Mouse (Mus musculus) hindbrain, embryonic 15.5 days (tissue): ENCODE results near the gene Plxna1. TPM values are rescaled to one million over a fixed set of nuclear protein-coding genes. Genes with fewer than 3 reads are reported as not detected.

ENCODE experiments used
- ATAC-seq: fragments of 200-750 bp; cut with Nextera tagmentation; 2 replicates; pipeline ENCODE4 v1.8.0; 2017; ENCODE audit warnings: low read depth, moderate number of reproducible peaks, moderate TSS enrichment; ENCODE audit not compliant: low FRiP score
- H3K27ac ChIP-seq: fragments of 300-500 bp; sonication (generic); replicated peaks from 2 replicates; pipeline ENCODE4 v1.5.1; 2015; ENCODE audit warnings: mild to moderate bottlenecking, inconsistent platforms
- H3K27me3 ChIP-seq: fragments of 300-500 bp; sonication (generic); 2 replicates; pipeline ENCODE4 v1.6.1; 2015; ENCODE audit warnings: control low read depth, inconsistent platforms
- H3K36me3 ChIP-seq: fragments of 300-500 bp; sonication (generic); 2 replicates; pipeline ENCODE4 v1.6.1; 2015; ENCODE audit warnings: control low read depth, inconsistent platforms
- H3K4me1 ChIP-seq: fragments of 300-500 bp; sonication (generic); replicated peaks from 2 replicates; pipeline ENCODE4 v1.6.1; 2015; ENCODE audit warnings: control low read depth, inconsistent platforms
- H3K4me2 ChIP-seq: fragments of 300-500 bp; sonication (generic); 2 replicates; pipeline ENCODE4 v1.6.1; 2015; ENCODE audit warnings: moderate library complexity, mild to moderate bottlenecking, inconsistent platforms
- H3K4me3 ChIP-seq: fragments of 300-500 bp; sonication (generic); 2 replicates; pipeline ENCODE4 v1.5.1; 2015; ENCODE audit warnings: mild to moderate bottlenecking, inconsistent platforms
- H3K9ac ChIP-seq: fragments of 300-500 bp; sonication (generic); 2 replicates; pipeline ENCODE4 v1.6.1; 2015; ENCODE audit warnings: inconsistent platforms
- H3K9me3 ChIP-seq: fragments of 300-500 bp; sonication (generic); 2 replicates; pipeline ENCODE4 v1.6.1; 2016; ENCODE audit warnings: control low read depth, inconsistent platforms
- WGBS: fragments of 180-500 bp; shearing (Covaris S2); methylation state at CpG from one replicate; pipeline ENCODE4 v1.1.7; 2015; 5-methylcytosine and 5-hydroxymethylcytosine counted together
- polyA plus RNA-seq: library from polyadenylated mRNA; unstranded; fragments of >200 nt; fragmentation: Nextera tagmentation; extraction: Ambion mirVana; gene quantifications from 2 replicates; pipeline ENCODE4 v1.2.1, GENCODE M21; 2015

Plxna1 gene
- polyA plus RNA-seq, 1 experiment from 2014 or later, result 47.4 TPM

- Histone ChIP-seq H3K27me3 (no peaks in the 10 kb centered on the region), H3K4me3 (no peak overlapping the region), H3K9ac (no peak overlapping the region), H3K4me2 (no peak overlapping the region), H3K36me3 (no peaks in the 10 kb centered on the region), H3K4me1 (peaks cover 32% of the 10 kb centered on the region), H3K9me3 (no peaks in the 10 kb centered on the region), H3K27ac (peak overlapping the region; percentile 7; the same call in 1 of the 2 replicates)
- no peak for ATAC-seq
- WGBS, result 77% methylated on average over 3 of the region's 3 CpGs
Measured at GRCm38 (mm10) chr6:89286286-89286655, 76.1 kb downstream of the Plxna1 start.

- H3K27ac ChIP-seq, result no peak overlapping the region
- WGBS, result 47% methylated on average over 9 of the region's 9 CpGs
- no peaks in the 10 kb centered on the region for H3K36me3 ChIP-seq
- H3K4me1 ChIP-seq, result peaks cover 28% of the 10 kb centered on the region
- no peak overlapping the region for H3K4me3 ChIP-seq
- no peak for ATAC-seq
- no peak overlapping the region for H3K4me2 ChIP-seq
- no peaks in the 10 kb centered on the region for H3K9me3 ChIP-seq
- H3K27me3 ChIP-seq, result no peaks in the 10 kb centered on the region
- H3K9ac ChIP-seq, result no peak overlapping the region
Measured at GRCm38 (mm10) chr6:89285561-89286285, 76.7 kb downstream of the Plxna1 start.

- no peak for ATAC-seq
- no peak overlapping the region for H3K4me3 ChIP-seq
- H3K4me2 ChIP-seq, result no peak overlapping the region
- H3K9me3 ChIP-seq, result no peaks in the 10 kb centered on the region
- H3K36me3 ChIP-seq, result no peaks in the 10 kb centered on the region
- H3K9ac ChIP-seq, result no peak overlapping the region
- no peaks in the 10 kb centered on the region for H3K27me3 ChIP-seq
- H3K4me1 ChIP-seq, result peaks cover 28% of the 10 kb centered on the region
- H3K27ac ChIP-seq, result no peak overlapping the region
Measured at GRCm38 (mm10) chr6:89285116-89285515, 77.3 kb downstream of the Plxna1 start.

GRCm38 (mm10) chr6:89283095-89283494 lies 79.3 kb downstream of the Plxna1 start:
- no peak overlapping the region for H3K9ac ChIP-seq
- no peaks in the 10 kb centered on the region for H3K27me3 ChIP-seq
- peaks cover 26% of the 10 kb centered on the region for H3K4me1 ChIP-seq
- no peak overlapping the region for H3K27ac ChIP-seq
- no peak overlapping the region for H3K4me2 ChIP-seq
- WGBS, result 95% methylated on average over 4 of the region's 4 CpGs
- H3K36me3 ChIP-seq, result no peaks in the 10 kb centered on the region
- no peak overlapping the region for H3K4me3 ChIP-seq
- no peak for ATAC-seq
- no peaks in the 10 kb centered on the region for H3K9me3 ChIP-seq

GRCm38 (mm10) chr6:89282626-89283025 lies 79.8 kb downstream of the Plxna1 start:
- no peak for ATAC-seq
- H3K27ac ChIP-seq, result no peak overlapping the region
- no peak overlapping the region for H3K4me3 ChIP-seq
- 63% methylated on average over 5 of the region's 5 CpGs for WGBS
- no peaks in the 10 kb centered on the region for H3K36me3 ChIP-seq
- no peak overlapping the region for H3K9ac ChIP-seq
- no peak overlapping the region for H3K4me2 ChIP-seq
- no peaks in the 10 kb centered on the region for H3K9me3 ChIP-seq
- H3K4me1 ChIP-seq, result peaks cover 26% of the 10 kb centered on the region
- no peaks in the 10 kb centered on the region for H3K27me3 ChIP-seq

- Histone ChIP-seq H3K27me3 (no peaks in the 10 kb centered on the region), H3K9me3 (no peaks in the 10 kb centered on the region), H3K4me2 (peak overlapping the region; percentile 37), H3K4me1 (peaks cover 19% of the 10 kb centered on the region), H3K36me3 (no peaks in the 10 kb centered on the region), H3K4me3 (no peak overlapping the region), H3K9ac (no peak overlapping the region), H3K27ac (no peak overlapping the region; the same call in 1 of the 2 replicates)
- peak; percentile 40; the same call in 1 of the 2 replicates for ATAC-seq
- 13% methylated on average over 16 of the region's 16 CpGs for WGBS
Measured at GRCm38 (mm10) chr6:89281492-89282332, 80.7 kb downstream of the Plxna1 start.

GRCm38 (mm10) chr6:89280555-89280954 lies 81.9 kb downstream of the Plxna1 start:
- no peaks in the 10 kb centered on the region for H3K36me3 ChIP-seq
- H3K4me1 ChIP-seq, result peaks cover 14% of the 10 kb centered on the region
- H3K4me2 ChIP-seq, result no peak overlapping the region
- 82% methylated on average over 4 of the region's 4 CpGs for whole genome bisulfite sequencing
- H3K9me3 ChIP-seq, result no peaks in the 10 kb centered on the region
- no peak overlapping the region for H3K9ac ChIP-seq
- H3K27me3 ChIP-seq, result no peaks in the 10 kb centered on the region
- no peak overlapping the region for H3K27ac ChIP-seq
- no peak for ATAC-seq
- no peak overlapping the region for H3K4me3 ChIP-seq

- H3K27me3 ChIP-seq, result no peaks in the 10 kb centered on the region
- H3K9me3 ChIP-seq, result no peaks in the 10 kb centered on the region
- 76% methylated on average over 10 of the region's 10 CpGs for WGBS
- no peak for ATAC-seq
- no peak overlapping the region for H3K27ac ChIP-seq
- H3K4me3 ChIP-seq, result no peak overlapping the region
- no peak overlapping the region for H3K9ac ChIP-seq
- no peaks in the 10 kb centered on the region for H3K36me3 ChIP-seq
- H3K4me2 ChIP-seq, result no peak overlapping the region
- no peaks in the 10 kb centered on the region; the same call in 1 of the 2 replicates for H3K4me1 ChIP-seq
Measured at GRCm38 (mm10) chr6:89271731-89272475, 90.5 kb downstream of the Plxna1 start.

- Histone ChIP-seq H3K27ac (peak overlapping the region; percentile 7; the same call in 1 of the 2 replicates), H3K36me3 (no peaks in the 10 kb centered on the region), H3K27me3 (no peaks in the 10 kb centered on the region), H3K9me3 (no peaks in the 10 kb centered on the region), H3K4me1 (no peaks in the 10 kb centered on the region; the same call in 1 of the 2 replicates), H3K9ac (no peak overlapping the region), H3K4me2 (no peak overlapping the region), H3K4me3 (no peak overlapping the region)
- ATAC-seq, result no peak
- 66% methylated on average over 5 of the region's 5 CpGs for WGBS
Measured at GRCm38 (mm10) chr6:89267181-89267580, 95.2 kb downstream of the Plxna1 start.
